Mouse (Mus musculus) adrenal gland (tissue): ENCODE data around the gene Tat.

Experiments used
- intact Hi-C: fragments of 180-260 bp; cut with DNase I; formaldehyde crosslinking; loops from one replicate; pipeline ENCODE4 v1.15.1; 2025
- long read RNA-seq, 2 experiments: library from polyadenylated mRNA; unstranded; transcript quantifications; one replicate each; pipeline ENCODE4 v2.0.0; 2020; ENCODE audit warnings: borderline replicate concordance in 1 of 2; ENCODE audit not compliant: insufficient replicate concordance in 1 of 2

Gene Tat
- long read RNA-seq, experiment 1: 0 reads
- long read RNA-seq, experiment 2: 0 reads

- intact Hi-C loops: no loop called here
These were observed at the start of gene Tat for GRCm38 (mm10) chr8:109990224-109990623. Tat (plus strand) TSS chr8:109990437.

GRCm38 (mm10) chr8:109941606-109942360 lies 48.5 kb upstream of the Tat start:
- intact Hi-C loops: no loop called here

- intact Hi-C loops: no loop called here
These were observed 45.0 kb upstream of the Tat start for GRCm38 (mm10) chr8:109945153-109945632.

- intact Hi-C loops: no loop called here
These were observed 44.5 kb upstream of the Tat start for GRCm38 (mm10) chr8:109945694-109946093.

- intact Hi-C loops: no loop called here
These were observed 44.0 kb upstream of the Tat start for GRCm38 (mm10) chr8:109946272-109946671.

GRCm38 (mm10) chr8:109947447-109948284 lies 42.6 kb upstream of the Tat start:
- intact Hi-C loops: no loop called here

- intact Hi-C loops: no loop called here
These were observed 42.0 kb upstream of the Tat start for GRCm38 (mm10) chr8:109948285-109948564.

- intact Hi-C loops: no loop called here
These were observed 38.1 kb upstream of the Tat start for GRCm38 (mm10) chr8:109952171-109952570.

GRCm38 (mm10) chr8:109954486-109954948 lies 35.7 kb upstream of the Tat start:
- intact Hi-C loops: no loop called here

- intact Hi-C loops: no loop called here
These were observed 32.8 kb upstream of the Tat start for GRCm38 (mm10) chr8:109957167-109958028.

GRCm38 (mm10) chr8:109958036-109958655 lies 32.1 kb upstream of the Tat start:
- intact Hi-C loops: no loop called here

GRCm38 (mm10) chr8:109959112-109959511 lies 31.1 kb upstream of the Tat start:
- intact Hi-C loops: no loop called here

GRCm38 (mm10) chr8:109961693-109962367 lies 28.4 kb upstream of the Tat start, which contains the start of gene Marveld3:
Marveld3 (minus strand) TSS chr8:109962203.
- intact Hi-C loops: no loop called here

GRCm38 (mm10) chr8:109962896-109963295 lies 27.3 kb upstream of the Tat start:
- intact Hi-C loops: no loop called here

GRCm38 (mm10) chr8:109963421-109963820 lies 26.8 kb upstream of the Tat start:
- intact Hi-C loops: no loop called here

- intact Hi-C loops: no loop called here
These were observed 26.1 kb upstream of the Tat start for GRCm38 (mm10) chr8:109964106-109964505.

- intact Hi-C loops: no loop called here
These were observed 21.4 kb upstream of the Tat start for GRCm38 (mm10) chr8:109968837-109969236.

GRCm38 (mm10) chr8:109970323-109970722 lies 19.9 kb upstream of the Tat start:
- intact Hi-C loops: loop anchor here (2.0 kb wide), 2 partner anchors 40 to 100 kb away; no protein-coding TSS in a partner anchor

GRCm38 (mm10) chr8:109972901-109973300 lies 17.3 kb upstream of the Tat start:
- intact Hi-C loops: no loop called here

GRCm38 (mm10) chr8:109979339-109979738 lies 10.9 kb upstream of the Tat start:
- intact Hi-C loops: no loop called here
